Mouse (Mus musculus): ENCODE results near the gene Comt.

- no peak for TF ChIP-seq CTCF (IDR thresholded peaks at IDR 0.05; ENCODE audit: low read depth, low read length)
- no peak for TF ChIP-seq POLR2AphosphoS5 (IDR thresholded peaks at IDR 0.05; ENCODE audit: insufficient replicate concordance, low read depth, low read length)
- no peak for TF ChIP-seq GATA1 (IDR thresholded peaks at IDR 0.05; ENCODE audit: borderline replicate concordance, low read length)
Measured at GRCm38 (mm10) chr16:18416094-18416761, 10.4 kb downstream of the Comt start.
